Mouse (Mus musculus): ENCODE measurements at regions not wholly inside any gene's neighbourhood (a gene's known extent, or its start where the extent isn't known, plus 50 kb on each side); places are given as distances from the start of the nearest gene placed in this dataset.

- TF ChIP-seq EP300 (IDR thresholded peaks at IDR 0.05; ENCODE audit: low read depth) (no peak), CTCF (IDR thresholded peaks at IDR 0.05; ENCODE audit: low read depth) (no peak)
These were observed 159.6 kb upstream of the Map1b start for GRCm38 (mm10) chr13:99675951-99676350.

All from liver, postnatal 0 days (tissue).